Mouse (Mus musculus) myocyte (in vitro differentiated cells): ENCODE data around the gene Fuz.

Experiments
- POLR2A ChIP-seq: IDR thresholded peaks from one replicate; pipeline ENCODE4 v1.6.1; 2011; ENCODE audit warnings: low read depth, mild to moderate bottlenecking, control low read depth, moderate library complexity; ENCODE audit not compliant: insufficient read length
- TCF12 ChIP-seq: IDR thresholded peaks from one replicate; pipeline ENCODE4 v1.6.1; 2011; ENCODE audit warnings: mild to moderate bottlenecking, control low read depth; ENCODE audit not compliant: poor library complexity, insufficient read depth, severe bottlenecking
- TCF3 ChIP-seq: IDR thresholded peaks from one replicate; pipeline ENCODE4 v1.6.1; 2011; ENCODE audit warnings: low read depth, control low read depth; ENCODE audit not compliant: insufficient read length
- USF1 ChIP-seq: IDR thresholded peaks from one replicate; pipeline ENCODE4 v1.6.1; 2011; ENCODE audit warnings: low read depth, mild to moderate bottlenecking, control low read depth, moderate library complexity

- peak; percentile 25 for TF ChIP-seq POLR2A
- no peak for TF ChIP-seq USF1
- no peak for TF ChIP-seq TCF12
- no peak for TF ChIP-seq TCF3
Measured at GRCm38 (mm10) chr7:44901230-44901722, 5.4 kb downstream of the Fuz start.
